Mouse (Mus musculus) kidney, postnatal 0 days (tissue): ENCODE data around the gene Smyd5. TPM values are rescaled to one million over a fixed set of nuclear protein-coding genes. Genes with fewer than 3 reads are reported as not detected.
A peak's percentile ranks its signal among the peaks of the same experiment; 100 is the strongest.

Experiments
- ATAC-seq: fragments of 200-750 bp; cut with Nextera tagmentation; replicated peaks from 2 replicates; pipeline ENCODE4 v1.8.0; 2017; ENCODE audit warnings: low read depth, moderate number of reproducible peaks, moderate TSS enrichment, moderate library complexity; ENCODE audit not compliant: low FRiP score
- DNase-seq: peaks from one replicate; pipeline ENCODE4 v3.0.0-alpha.2; 2016; ENCODE audit warnings: low spot score
- H3K27ac ChIP-seq: fragments of 300-500 bp; sonication (generic); 2 replicates; pipeline ENCODE4 v1.5.1; 2014; ENCODE audit warnings: mild to moderate bottlenecking
- H3K27me3 ChIP-seq: fragments of 300-500 bp; sonication (generic); 2 replicates; pipeline ENCODE4 v1.6.1; 2014; ENCODE audit warnings: low read length, mixed read lengths; ENCODE audit not compliant: insufficient read depth
- H3K36me3 ChIP-seq: fragments of 300-500 bp; sonication (generic); 2 replicates; pipeline ENCODE4 v1.6.1; 2014; ENCODE audit warnings: low read length, mixed read lengths; ENCODE audit not compliant: insufficient read depth
- H3K4me1 ChIP-seq: fragments of 300-500 bp; sonication (generic); replicated peaks from 2 replicates; pipeline ENCODE4 v1.6.1; 2014; ENCODE audit warnings: antibody characterized with exemption, low read length, mixed read lengths; ENCODE audit not compliant: insufficient read depth
- H3K4me2 ChIP-seq: fragments of 300-500 bp; sonication (generic); 2 replicates; pipeline ENCODE4 v1.6.1; 2014; ENCODE audit warnings: mild to moderate bottlenecking, low read length, moderate library complexity, mixed read lengths
- H3K4me3 ChIP-seq: fragments of 300-500 bp; sonication (generic); replicated peaks from 2 replicates; pipeline ENCODE4 v1.5.1; 2014; ENCODE audit warnings: low read depth, low read length
- H3K9ac ChIP-seq: fragments of 300-500 bp; sonication (generic); 2 replicates; pipeline ENCODE4 v1.6.1; 2014; ENCODE audit warnings: low read depth, low read length
- H3K9me3 ChIP-seq: fragments of 300-500 bp; sonication (generic); replicated peaks from 2 replicates; pipeline ENCODE4 v1.6.1; 2016; ENCODE audit warnings: low read length, inconsistent platforms, mixed read lengths
- CTCF ChIP-seq: IDR thresholded peaks from 2 replicates; pipeline ENCODE4 v1.5.1; 2016; ENCODE audit warnings: antibody characterized with exemption, low read depth, mild to moderate bottlenecking, moderate library complexity
- WGBS: fragments of 180-500 bp; shearing (Covaris S2); extraction: QIAGEN DNeasy Blood & Tissue Kit; methylation state at CpG from one replicate; pipeline ENCODE4 v1.1.7; 2014; 5-methylcytosine and 5-hydroxymethylcytosine counted together
- polyA plus RNA-seq: library from polyadenylated mRNA; unstranded; fragments of >200 nt; fragmentation: Nextera tagmentation; extraction: Ambion mirVana; gene quantifications from 2 replicates; pipeline ENCODE4 v1.2.1, GENCODE M21; 2015

The Smyd5 gene
- polyA plus RNA-seq = 34.6 and 38.7 TPM in 2 replicates

GRCm38 (mm10) chr6:85431842-85432431 is at the start of gene Smyd5:
TSS of gene Smyd5 (plus strand) at chr6:85431989.
- Histone ChIP-seq H3K27me3 (no peaks in the 10 kb centered on the region), H3K36me3 (no peaks in the 10 kb centered on the region), H3K4me1 (0 out of 2 replicates have a peak, but pooled peaks cover 6% of the 10 kb centered on the region), H3K4me3 (peak within 1 kb of the TSS; percentile 92), H3K9ac (peak within 1 kb of the TSS; percentile 74), H3K27ac (0 out of 2 replicates have a peak within 1 kb of the TSS, but pooled peaks have one; percentile 25), H3K9me3 (no peaks in the 10 kb centered on the region), H3K4me2 (peak within 1 kb of the TSS; percentile 88)
- no peak for TF ChIP-seq CTCF
- ATAC-seq (peak; percentile 89), DNase-seq (peak; percentile 84)
- 1% methylated on average over 39 of the region's 39 CpGs for WGBS

DNA sequence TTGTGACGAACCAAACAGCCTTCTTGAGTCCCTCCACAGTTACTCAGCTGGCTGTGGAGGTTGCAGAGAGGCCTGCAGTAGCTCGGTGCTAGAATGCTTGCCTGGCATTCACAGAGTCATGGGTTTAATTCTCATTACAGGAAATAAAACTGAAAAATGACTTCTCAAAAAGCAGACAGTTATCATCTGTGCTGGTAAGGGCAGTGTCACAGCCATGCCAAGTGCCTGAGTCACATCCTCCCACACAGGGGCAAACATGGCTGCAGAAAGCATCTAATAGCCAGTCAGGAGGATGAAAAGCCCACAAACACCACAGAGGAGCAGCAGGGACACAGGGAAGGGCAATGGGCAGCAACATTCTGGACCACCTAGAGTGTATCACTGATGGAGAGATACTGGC is 49.0 kb upstream of the Smyd5 start:
- Histone ChIP-seq H3K4me2 (no peak overlapping the region), H3K36me3 (no peaks in the 10 kb centered on the region), H3K4me1 (peaks cover 5% of the 10 kb centered on the region), H3K9ac (no peak overlapping the region), H3K27me3 (no peaks in the 10 kb centered on the region), H3K27ac (no peak overlapping the region), H3K4me3 (no peak overlapping the region), H3K9me3 (no peaks in the 10 kb centered on the region)
- no peak for TF ChIP-seq CTCF
- DNase-seq (no peak), ATAC-seq (no peak)
- WGBS = 74% methylated on average over 2 of the region's 2 CpGs

DNA sequence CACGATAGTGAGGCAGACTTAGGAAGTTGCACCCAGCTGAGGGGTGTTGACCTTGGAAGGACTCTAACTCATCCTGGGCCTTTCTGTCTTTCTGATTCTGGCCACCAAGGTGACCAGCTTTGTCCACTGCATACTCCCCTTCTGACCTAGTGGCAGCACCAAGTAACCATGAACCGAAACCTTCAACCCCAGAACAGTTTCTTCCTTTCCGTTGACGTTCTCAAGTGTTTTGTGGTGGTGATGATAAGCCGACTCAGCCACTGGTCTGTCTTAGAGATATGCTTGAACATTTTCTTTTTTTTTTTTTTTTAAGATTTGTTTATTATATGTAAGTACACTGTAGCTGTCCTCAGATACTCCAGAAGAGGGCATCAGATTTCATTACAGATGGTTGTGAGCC is 43.2 kb upstream of the Smyd5 start:
- no peak for ATAC-seq
- H3K4me3 ChIP-seq = no peak overlapping the region
- no peaks in the 10 kb centered on the region for H3K9me3 ChIP-seq
- H3K36me3 ChIP-seq = no peaks in the 10 kb centered on the region
- 80% methylated on average over 5 of the region's 5 CpGs for WGBS
- H3K9ac ChIP-seq = no peak overlapping the region
- DNase-seq = no peak
- no peak overlapping the region for H3K4me2 ChIP-seq
- H3K4me1 ChIP-seq = no peaks in the 10 kb centered on the region
- no peak for TF ChIP-seq CTCF
- H3K27ac ChIP-seq = no peak overlapping the region
- H3K27me3 ChIP-seq = no peaks in the 10 kb centered on the region

- ATAC-seq (0 out of 2 replicates have a peak, but pooled peaks have one; percentile 33), DNase-seq (peak; percentile 85)
- Histone ChIP-seq H3K9me3 (no peaks in the 10 kb centered on the region), H3K4me1 (no peaks in the 10 kb centered on the region), H3K36me3 (no peaks in the 10 kb centered on the region), H3K4me3 (no peak overlapping the region), H3K27ac (no peak overlapping the region), H3K4me2 (no peak overlapping the region), H3K27me3 (no peaks in the 10 kb centered on the region), H3K9ac (no peak overlapping the region)
- TF ChIP-seq CTCF = peak; percentile 84
- 15% methylated on average over 7 of the region's 7 CpGs for WGBS
Measured at GRCm38 (mm10) chr6:85391803-85392202, 40.0 kb upstream of the Smyd5 start.

DNA sequence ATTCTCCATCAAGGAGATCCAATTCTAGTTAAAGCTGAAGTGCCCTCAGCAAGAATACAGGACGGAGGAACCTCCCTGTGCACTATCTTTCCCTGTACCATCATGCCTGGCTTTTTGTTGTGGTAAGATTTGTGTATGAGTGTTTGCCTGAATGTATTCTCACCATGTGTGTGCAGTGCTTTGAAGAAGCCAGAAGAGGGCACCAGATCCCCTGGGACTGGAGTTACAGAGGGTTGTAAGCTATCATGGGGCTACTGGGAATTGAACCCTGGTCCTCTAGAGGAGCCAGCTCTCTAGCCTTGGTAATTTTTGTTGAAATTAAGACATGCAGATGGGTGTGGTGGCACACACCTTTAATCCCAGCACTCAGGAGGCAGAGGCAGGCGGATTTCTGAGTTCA is 36.4 kb upstream of the Smyd5 start:
- ATAC-seq (no peak), DNase-seq (no peak)
- Histone ChIP-seq H3K9ac (no peak overlapping the region), H3K27ac (no peak overlapping the region), H3K27me3 (no peaks in the 10 kb centered on the region), H3K4me3 (no peak overlapping the region), H3K4me1 (no peaks in the 10 kb centered on the region), H3K36me3 (no peaks in the 10 kb centered on the region), H3K9me3 (no peaks in the 10 kb centered on the region), H3K4me2 (no peak overlapping the region)
- 84% methylated on average over 2 of the region's 2 CpGs for WGBS
- TF ChIP-seq CTCF = no peak

GRCm38 (mm10) chr6:85397165-85397564 is 34.6 kb upstream of the Smyd5 start:
- 14% methylated on average over 1 of the region's 1 CpGs for WGBS
- Histone ChIP-seq H3K36me3 (no peaks in the 10 kb centered on the region), H3K27me3 (no peaks in the 10 kb centered on the region), H3K4me3 (no peak overlapping the region), H3K9me3 (no peaks in the 10 kb centered on the region), H3K27ac (no peak overlapping the region), H3K4me1 (no peaks in the 10 kb centered on the region), H3K9ac (no peak overlapping the region), H3K4me2 (no peak overlapping the region)
- peak; percentile 66 for TF ChIP-seq CTCF
- ATAC-seq = no peak
- DNase-seq = no peak

DNA sequence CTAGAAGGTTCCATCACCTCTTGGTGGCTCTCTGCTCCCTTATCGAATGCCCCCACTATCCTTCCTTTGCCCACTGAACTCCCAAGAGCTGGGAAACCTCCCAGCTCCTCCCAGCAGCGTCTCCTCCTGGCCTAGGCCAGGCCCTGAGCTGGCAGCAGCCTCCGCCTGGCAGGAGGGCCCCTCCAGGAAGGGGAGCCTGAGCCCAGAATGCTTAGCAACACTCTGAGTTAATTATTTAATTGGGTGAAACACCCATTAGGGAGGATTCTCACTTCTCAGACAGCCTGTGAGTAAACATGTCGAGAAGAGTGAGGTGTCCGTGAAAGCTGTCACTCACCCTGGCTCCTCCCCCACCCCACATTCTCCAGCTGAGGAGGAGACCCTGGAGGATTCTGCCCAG is 32.1 kb upstream of the Smyd5 start:
- Histone ChIP-seq H3K27ac (no peak overlapping the region), H3K4me3 (no peak overlapping the region), H3K27me3 (no peaks in the 10 kb centered on the region), H3K4me2 (no peak overlapping the region), H3K9me3 (no peaks in the 10 kb centered on the region), H3K4me1 (no peaks in the 10 kb centered on the region), H3K36me3 (no peaks in the 10 kb centered on the region), H3K9ac (no peak overlapping the region)
- ATAC-seq (peak; percentile 49; the same call in 1 of the 2 replicates), DNase-seq (no peak)
- 0 out of 2 replicates have a peak, but pooled peaks have one; percentile 6 for TF ChIP-seq CTCF
- WGBS = 29% methylated on average over 5 of the region's 5 CpGs
